Mouse (Mus musculus): ENCODE measurements around the gene Gm10031.
A peak's percentile ranks its signal among the peaks of the same experiment; 100 is the strongest.

- peak; percentile 29 for TF ChIP-seq CTCF (IDR thresholded peaks at IDR 0.05; ENCODE audit: low read depth, low read length)
- no peak for TF ChIP-seq POLR2A (IDR thresholded peaks at IDR 0.05; ENCODE audit: extremely low read depth, insufficient read depth, low read length)
Observed at GRCm38 (mm10) chr1:156539787-156540560, 16.2 kb downstream of the Gm10031 start.
